Mouse (Mus musculus) liver, postnatal 0 days (tissue): ENCODE measurements around the gene Arglu1.

Experiments used
- CTCF ChIP-seq: sonication (generic); IDR thresholded peaks from 2 replicates; pipeline ENCODE4 v1.5.1; 2016; ENCODE audit warnings: antibody characterized with exemption, low read depth
- EP300 ChIP-seq: IDR thresholded peaks from 2 replicates; pipeline ENCODE4 v1.6.1; 2016; ENCODE audit warnings: antibody characterized with exemption, low read depth, mild to moderate bottlenecking

DNA sequence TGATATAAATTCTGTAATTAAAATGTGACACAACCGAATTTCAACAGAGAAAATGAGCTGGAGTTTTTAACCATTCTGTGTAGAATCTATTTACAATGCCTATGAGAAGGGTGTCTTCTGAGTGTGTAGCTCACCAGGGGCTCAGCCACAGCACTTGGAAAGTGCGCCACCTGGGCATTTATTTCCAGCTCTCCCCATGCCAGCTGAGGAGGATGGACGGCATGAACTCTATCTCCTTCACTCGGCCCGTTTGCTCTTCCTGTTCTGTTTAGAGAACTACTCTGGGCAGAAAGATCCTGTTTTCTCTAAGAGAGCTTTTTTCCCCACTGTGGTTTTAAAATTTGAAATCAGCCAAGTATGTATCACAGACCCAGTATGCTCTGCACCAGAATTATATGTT is 37.0 kb downstream of the Arglu1 start:
- TF ChIP-seq CTCF (no peak), EP300 (no peak)
